Mouse (Mus musculus) olfactory bulb, adult 2 months (tissue): ENCODE data around the gene Rasgef1a.

Experiments used
- CTCF ChIP-seq: fragments of 200-500 bp; IDR thresholded peaks from 2 replicates; pipeline ENCODE4 v1.5.1; 2012; ENCODE audit warnings: low read depth, mild to moderate bottlenecking, low read length, moderate library complexity; ENCODE audit not compliant: insufficient read depth
- POLR2A ChIP-seq: fragments of 200-500 bp; IDR thresholded peaks from 2 replicates; pipeline ENCODE4 v1.6.1; 2012; ENCODE audit warnings: mild to moderate bottlenecking, low read depth, low read length, moderate library complexity; ENCODE audit not compliant: insufficient read depth

GRCm38 (mm10) chr6:117990649-117991048 lies 20.6 kb upstream of the Rasgef1a start:
- no peak for TF ChIP-seq CTCF
- no peak for TF ChIP-seq POLR2A
